Mouse (Mus musculus): ENCODE measurements around the gene Hspbap1. TPM values are rescaled to one million over a fixed set of nuclear protein-coding genes. Genes with fewer than 3 reads are reported as not detected.

Gene Hspbap1
- 24.7 and 25.2 TPM in 2 replicates for polyA plus RNA-seq (2014; fragmentation: Nextera tagmentation; extraction: Ambion mirVana)

- DNase-seq (ENCODE audit: low spot score) (peak; percentile 95), ATAC-seq (ENCODE audit: low FRiP score) (peak; percentile 75)
- H3K4me3 ChIP-seq (ENCODE audit: low read depth, low read length): peak within 1 kb of the TSS; percentile 81
- H3K4me1 ChIP-seq (replicated peaks; ENCODE audit: control insufficient read depth, insufficient read depth, low read length): peaks cover 5% of the 10 kb centered on the region
- peak within 1 kb of the TSS; percentile 94 for H3K9ac ChIP-seq (ENCODE audit: low read depth, low read length)
- peak within 1 kb of the TSS; percentile 86 for H3K4me2 ChIP-seq (replicated peaks; ENCODE audit: low read depth, low read length)
- no peaks in the 10 kb centered on the region for H3K36me3 ChIP-seq (ENCODE audit: control insufficient read depth, insufficient read depth, low read length)
- peak within 1 kb of the TSS; percentile 70 for H3K27ac ChIP-seq (ENCODE audit: low read depth, low read length)
- H3K27me3 ChIP-seq (ENCODE audit: control insufficient read depth, insufficient read depth, low read length): no peaks in the 10 kb centered on the region
- WGBS: under 1% methylated on average over 51 of the region's 51 CpGs
- H3K9me3 ChIP-seq (ENCODE audit: control insufficient read depth, low read length): no peaks in the 10 kb centered on the region
Observed at GRCm38 (mm10) chr16:35769878-35770657, at the start of gene Hspbap1. TSS of gene Hspbap1 (plus strand) at chr16:35770375.

DNA sequence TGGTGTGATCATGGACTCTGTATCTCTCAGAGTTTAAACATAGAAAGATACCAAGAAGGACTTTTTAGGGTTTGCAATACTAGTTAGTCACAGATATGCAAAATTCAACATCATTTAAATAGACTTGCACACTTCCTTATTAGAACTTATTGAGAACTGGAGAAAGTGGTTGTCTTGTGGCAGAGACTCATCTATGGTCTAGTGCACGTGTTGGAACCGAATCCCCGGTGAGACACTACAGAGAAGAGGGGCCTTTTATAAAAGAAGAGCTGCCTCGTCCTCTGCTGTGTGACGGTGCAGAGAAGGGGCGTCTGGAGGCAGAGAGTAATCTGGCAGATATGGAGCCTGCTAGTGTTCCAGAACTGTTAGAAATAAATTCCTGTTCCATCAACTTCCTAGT is 45.6 kb upstream of the Hspbap1 start:
- H3K27me3 ChIP-seq (ENCODE audit: control insufficient read depth, insufficient read depth, low read length): no peaks in the 10 kb centered on the region

DNA sequence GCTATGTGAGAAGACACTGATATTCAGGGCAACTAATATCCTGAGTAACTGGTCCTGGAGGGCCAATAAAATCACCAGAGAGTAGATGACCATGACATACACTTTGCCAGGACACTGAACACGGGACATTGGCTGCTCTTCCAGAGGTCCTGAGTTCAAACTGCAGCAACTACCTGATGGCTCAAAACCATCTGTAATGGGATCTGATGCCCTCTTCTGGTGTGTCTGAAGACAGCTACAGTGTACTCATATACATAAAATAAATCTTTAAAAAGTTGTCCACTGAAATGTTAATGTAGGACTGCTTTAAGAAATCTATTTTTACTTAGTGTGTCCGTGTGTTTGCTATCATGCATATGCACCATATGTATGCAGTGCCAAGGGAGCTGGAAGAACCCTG is 43.6 kb upstream of the Hspbap1 start:
- Histone ChIP-seq H3K4me2 (replicated peaks; ENCODE audit: low read depth, low read length) (no peak overlapping the region), H3K27ac (ENCODE audit: low read depth, low read length) (no peak overlapping the region), H3K27me3 (ENCODE audit: control insufficient read depth, insufficient read depth, low read length) (no peaks in the 10 kb centered on the region), H3K9me3 (ENCODE audit: control insufficient read depth, low read length) (no peaks in the 10 kb centered on the region), H3K4me1 (replicated peaks; ENCODE audit: control insufficient read depth, insufficient read depth, low read length) (no peaks in the 10 kb centered on the region), H3K4me3 (ENCODE audit: low read depth, low read length) (no peak overlapping the region), H3K9ac (ENCODE audit: low read depth, low read length) (no peak overlapping the region), H3K36me3 (ENCODE audit: control insufficient read depth, insufficient read depth, low read length) (no peaks in the 10 kb centered on the region)
- DNase-seq (ENCODE audit: low spot score) (no peak), ATAC-seq (ENCODE audit: low FRiP score) (no peak)
- WGBS: 87% methylated on average over 2 of the region's 2 CpGs

More for the DNA sequence above, 45.6 kb upstream of the Hspbap1 start:
- H3K4me1 ChIP-seq (replicated peaks; ENCODE audit: control insufficient read depth, insufficient read depth, low read length): no peaks in the 10 kb centered on the region
- no peak overlapping the region for H3K4me3 ChIP-seq (ENCODE audit: low read depth, low read length)
- no peak overlapping the region for H3K4me2 ChIP-seq (replicated peaks; ENCODE audit: low read depth, low read length)
- ATAC-seq (ENCODE audit: low FRiP score): no peak
- 73% methylated on average over 6 of the region's 6 CpGs for WGBS
- no peaks in the 10 kb centered on the region for H3K9me3 ChIP-seq (ENCODE audit: control insufficient read depth, low read length)
- no peak for DNase-seq (ENCODE audit: low spot score)
- H3K36me3 ChIP-seq (ENCODE audit: control insufficient read depth, insufficient read depth, low read length): no peaks in the 10 kb centered on the region
- no peak overlapping the region for H3K27ac ChIP-seq (ENCODE audit: low read depth, low read length)
- H3K9ac ChIP-seq (ENCODE audit: low read depth, low read length): no peak overlapping the region

DNA sequence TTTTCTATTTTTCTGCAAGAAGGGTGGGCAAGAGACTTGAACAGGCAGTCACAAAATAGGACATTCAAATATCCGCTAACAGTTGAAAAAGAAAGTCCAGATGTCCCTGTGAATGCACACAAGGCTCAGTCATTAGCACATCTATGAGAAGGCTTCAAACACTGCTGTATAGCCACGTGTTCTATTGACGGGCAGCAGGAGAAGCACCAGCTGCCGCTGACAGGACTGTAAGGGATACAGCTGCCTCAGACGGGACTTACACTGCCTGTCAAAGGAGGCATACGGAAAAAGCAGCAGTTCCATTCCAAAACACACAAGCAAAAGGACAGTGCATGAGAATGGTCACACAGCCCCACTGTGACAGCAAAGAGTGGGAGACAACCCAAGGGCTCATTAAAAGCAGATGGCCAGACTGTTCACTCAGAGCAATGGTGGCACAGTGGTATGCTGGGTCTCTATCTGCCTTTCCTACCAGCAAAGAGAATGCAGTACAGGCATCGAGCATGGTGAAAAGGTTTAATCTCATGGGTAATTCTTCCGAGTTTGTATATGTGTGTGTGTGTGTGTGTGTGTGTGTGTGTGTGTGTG is 40.9 kb upstream of the Hspbap1 start:
- Histone ChIP-seq H3K27me3 (ENCODE audit: control insufficient read depth, insufficient read depth, low read length) (no peaks in the 10 kb centered on the region), H3K36me3 (ENCODE audit: control insufficient read depth, insufficient read depth, low read length) (no peaks in the 10 kb centered on the region), H3K4me2 (replicated peaks; ENCODE audit: low read depth, low read length) (no peak overlapping the region), H3K4me1 (replicated peaks; ENCODE audit: control insufficient read depth, insufficient read depth, low read length) (no peaks in the 10 kb centered on the region), H3K9ac (ENCODE audit: low read depth, low read length) (no peak overlapping the region), H3K27ac (ENCODE audit: low read depth, low read length) (peak overlapping the region; percentile 48), H3K9me3 (ENCODE audit: control insufficient read depth, low read length) (no peaks in the 10 kb centered on the region), H3K4me3 (ENCODE audit: low read depth, low read length) (no peak overlapping the region)
- WGBS: 40% methylated on average over 8 of the region's 8 CpGs
- ATAC-seq (ENCODE audit: low FRiP score) (peak; percentile 95), DNase-seq (ENCODE audit: low spot score) (peak; percentile 39)

DNA sequence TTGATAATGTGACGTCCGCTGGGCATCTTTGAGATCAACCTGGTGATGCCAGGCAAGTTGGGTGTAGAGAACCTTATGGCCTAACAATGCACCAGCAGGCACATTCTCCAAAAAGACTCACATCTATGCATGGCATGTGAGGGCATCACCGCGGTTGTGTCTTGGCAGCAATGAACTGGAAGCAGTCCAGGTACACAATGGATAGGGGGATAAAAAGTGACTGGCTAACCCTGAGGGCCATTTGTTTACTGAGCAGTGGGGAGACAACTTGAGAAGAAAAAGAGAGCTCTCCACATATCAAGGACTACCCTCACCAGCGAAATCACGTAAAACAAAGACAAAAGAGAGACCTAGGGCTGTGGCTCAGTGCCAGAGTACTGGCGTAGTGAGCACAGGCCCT is 38.1 kb upstream of the Hspbap1 start:
- H3K4me3 ChIP-seq (ENCODE audit: low read depth, low read length): no peak overlapping the region
- no peak overlapping the region for H3K27ac ChIP-seq (ENCODE audit: low read depth, low read length)
- no peak overlapping the region for H3K9ac ChIP-seq (ENCODE audit: low read depth, low read length)
- no peaks in the 10 kb centered on the region for H3K36me3 ChIP-seq (ENCODE audit: control insufficient read depth, insufficient read depth, low read length)
- H3K4me1 ChIP-seq (replicated peaks; ENCODE audit: control insufficient read depth, insufficient read depth, low read length): no peaks in the 10 kb centered on the region
- DNase-seq (ENCODE audit: low spot score) (no peak), ATAC-seq (ENCODE audit: low FRiP score) (no peak)
- H3K4me2 ChIP-seq (replicated peaks; ENCODE audit: low read depth, low read length): no peak overlapping the region
- no peaks in the 10 kb centered on the region for H3K9me3 ChIP-seq (ENCODE audit: control insufficient read depth, low read length)
- WGBS: 92% methylated on average over 7 of the region's 7 CpGs
- H3K27me3 ChIP-seq (ENCODE audit: control insufficient read depth, insufficient read depth, low read length): no peaks in the 10 kb centered on the region

DNA sequence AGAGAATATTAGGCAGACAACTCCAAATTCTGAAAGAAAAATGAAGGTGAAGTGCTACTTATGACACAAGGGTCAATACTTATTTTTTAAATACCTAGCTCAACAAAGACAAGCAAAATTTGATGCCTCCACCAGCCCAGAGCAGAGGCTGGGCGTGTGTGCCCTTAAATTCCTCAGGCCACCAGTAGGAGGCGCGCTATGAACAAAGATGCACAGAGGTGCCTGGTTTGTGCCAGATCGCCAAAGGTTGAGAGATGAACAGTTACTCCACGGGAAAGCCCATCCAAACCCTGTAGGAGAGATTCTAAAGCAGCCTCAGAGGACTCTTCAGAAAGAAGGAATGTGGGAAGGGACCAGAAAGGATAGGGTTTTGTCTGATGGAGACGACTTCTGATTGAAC is 36.1 kb upstream of the Hspbap1 start:
- Histone ChIP-seq H3K4me3 (ENCODE audit: low read depth, low read length) (no peak overlapping the region), H3K27me3 (ENCODE audit: control insufficient read depth, insufficient read depth, low read length) (no peaks in the 10 kb centered on the region), H3K27ac (ENCODE audit: low read depth, low read length) (no peak overlapping the region), H3K9me3 (ENCODE audit: control insufficient read depth, low read length) (no peaks in the 10 kb centered on the region), H3K4me2 (replicated peaks; ENCODE audit: low read depth, low read length) (no peak overlapping the region), H3K9ac (ENCODE audit: low read depth, low read length) (no peak overlapping the region), H3K36me3 (ENCODE audit: control insufficient read depth, insufficient read depth, low read length) (no peaks in the 10 kb centered on the region), H3K4me1 (replicated peaks; ENCODE audit: control insufficient read depth, insufficient read depth, low read length) (0 out of 2 replicates have a peak, but pooled peaks cover 2% of the 10 kb centered on the region)
- ATAC-seq (ENCODE audit: low FRiP score) (peak; percentile 48; the same call in 1 of the 2 replicates), DNase-seq (ENCODE audit: low spot score) (peak; percentile 82)
- 21% methylated on average over 6 of the region's 6 CpGs for WGBS

DNA sequence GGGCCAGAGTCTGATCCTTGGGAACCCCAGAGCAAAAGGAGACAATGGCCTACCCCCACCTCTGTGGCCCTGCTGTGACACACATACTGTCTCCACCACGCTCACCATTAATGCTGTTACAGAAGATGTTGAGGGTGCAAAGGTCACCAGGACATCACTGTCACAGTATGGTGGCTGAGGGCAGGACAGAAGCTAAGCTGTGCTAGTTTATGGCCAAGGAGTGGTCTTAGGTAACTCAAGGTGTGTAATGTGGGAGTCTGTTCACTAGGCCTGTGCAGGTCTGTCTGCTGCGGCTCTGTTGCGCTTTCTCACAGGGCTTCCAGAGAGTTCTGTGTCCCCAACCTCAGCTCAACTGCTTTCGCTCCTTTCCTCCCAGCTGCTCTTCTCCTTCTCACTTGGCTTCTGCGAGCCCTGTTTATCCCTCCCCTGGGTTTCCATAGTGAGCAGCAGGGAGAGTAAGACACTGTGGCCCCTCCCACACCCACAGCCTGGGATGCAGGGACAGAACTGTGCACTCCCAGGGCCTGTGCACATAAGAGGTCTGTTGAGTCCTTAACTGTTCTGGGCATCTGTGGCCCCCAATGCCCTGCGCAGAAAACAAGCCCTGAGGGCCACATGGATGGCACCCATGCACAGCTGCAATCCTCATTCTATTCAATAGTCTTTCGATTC is 31.9 kb upstream of the Hspbap1 start:
- H3K27me3 ChIP-seq (ENCODE audit: control insufficient read depth, insufficient read depth, low read length): no peaks in the 10 kb centered on the region
- DNase-seq (ENCODE audit: low spot score): no peak
- no peaks in the 10 kb centered on the region for H3K36me3 ChIP-seq (ENCODE audit: control insufficient read depth, insufficient read depth, low read length)
- H3K4me2 ChIP-seq (replicated peaks; ENCODE audit: low read depth, low read length): no peak overlapping the region
- no peak for ATAC-seq (ENCODE audit: low FRiP score)
- 77% methylated on average over 6 of the region's 7 CpGs for WGBS
- H3K27ac ChIP-seq (ENCODE audit: low read depth, low read length): no peak overlapping the region
- H3K9ac ChIP-seq (ENCODE audit: low read depth, low read length): no peak overlapping the region
- no peaks in the 10 kb centered on the region for H3K9me3 ChIP-seq (ENCODE audit: control insufficient read depth, low read length)
- H3K4me1 ChIP-seq (replicated peaks; ENCODE audit: control insufficient read depth, insufficient read depth, low read length): 0 out of 2 replicates have a peak, but pooled peaks cover 2% of the 10 kb centered on the region
- no peak overlapping the region for H3K4me3 ChIP-seq (ENCODE audit: low read depth, low read length)

- no peak overlapping the region for H3K9ac ChIP-seq (ENCODE audit: low read depth, low read length)
- 78% methylated on average over 1 of the region's 1 CpGs for WGBS
- no peak overlapping the region for H3K4me2 ChIP-seq (replicated peaks; ENCODE audit: low read depth, low read length)
- no peaks in the 10 kb centered on the region for H3K36me3 ChIP-seq (ENCODE audit: control insufficient read depth, insufficient read depth, low read length)
- no peaks in the 10 kb centered on the region for H3K27me3 ChIP-seq (ENCODE audit: control insufficient read depth, insufficient read depth, low read length)
- DNase-seq (ENCODE audit: low spot score) (no peak), ATAC-seq (ENCODE audit: low FRiP score) (no peak)
- no peak overlapping the region for H3K4me3 ChIP-seq (ENCODE audit: low read depth, low read length)
- no peaks in the 10 kb centered on the region for H3K9me3 ChIP-seq (ENCODE audit: control insufficient read depth, low read length)
- H3K4me1 ChIP-seq (replicated peaks; ENCODE audit: control insufficient read depth, insufficient read depth, low read length): 0 out of 2 replicates have a peak, but pooled peaks cover 2% of the 10 kb centered on the region
- no peak overlapping the region for H3K27ac ChIP-seq (ENCODE audit: low read depth, low read length)
Observed at GRCm38 (mm10) chr16:35739548-35739947, 30.6 kb upstream of the Hspbap1 start.
